In genomic region chr14:79843135-79843550, GRCm38 (mm10) we compare ENCODE assay signal across 7 mouse cellular contexts.
DNase-seq lines count a peak whose midpoint lies in the region; TF ChIP-seq lines count a peak whose summit lies in the region.

No protein-coding gene starts in this region.

- no peak overlapping the region for H3K4me3 ChIP-seq in layer of hippocampus, adult 2 months

- 0 out of 2 replicates have a peak overlapping the region, but pooled peaks have one; percentile 5 for H3K27ac ChIP-seq in layer of hippocampus, adult 2 months

- DNase-seq in layer of hippocampus, adult 2 months (ENCODE audit: low spot score in 2 of 2) = peak in 1 of 2 experiments; percentile 71
- DNase-seq in layer of hippocampus, adult 9-10 months (ENCODE audit: low spot score) = no peak
- DNase-seq in R1 (ENCODE audit: low read depth, low spot score) = peak; percentile 61
- peak; percentile 66 for DNase-seq in embryo, embryonic 10 days (ENCODE audit: low spot score)
- peak; percentile 11 for DNase-seq in kidney, postnatal 14 days
- DNase-seq in retina, postnatal 1 day = peak; percentile 83
- DNase-seq in thymus, postnatal 10 days (ENCODE audit: low spot score in 2 of 2) = no peak

- TF ChIP-seq CTCF in layer of hippocampus, adult 2 months (conservative IDR thresholded peaks at IDR 0.05) = peak; percentile 93

Comparison
In these comparisons a context has a peak if more than half of its experiments do, and no peak if none do; other contexts are left out.
1. DNase-seq: peak in R1 (single experiment), embryo, embryonic 10 days (single experiment), kidney, postnatal 14 days (single experiment) and retina, postnatal 1 day (single experiment); none in layer of hippocampus, adult 9-10 months (single experiment) and thymus, postnatal 10 days (0 of 2).